Mouse (Mus musculus): ENCODE measurements at regions not wholly inside any gene's neighbourhood (a gene's known extent, or its start where the extent isn't known, plus 50 kb on each side); places are given as distances from the start of the nearest gene placed in this dataset.

DNA sequence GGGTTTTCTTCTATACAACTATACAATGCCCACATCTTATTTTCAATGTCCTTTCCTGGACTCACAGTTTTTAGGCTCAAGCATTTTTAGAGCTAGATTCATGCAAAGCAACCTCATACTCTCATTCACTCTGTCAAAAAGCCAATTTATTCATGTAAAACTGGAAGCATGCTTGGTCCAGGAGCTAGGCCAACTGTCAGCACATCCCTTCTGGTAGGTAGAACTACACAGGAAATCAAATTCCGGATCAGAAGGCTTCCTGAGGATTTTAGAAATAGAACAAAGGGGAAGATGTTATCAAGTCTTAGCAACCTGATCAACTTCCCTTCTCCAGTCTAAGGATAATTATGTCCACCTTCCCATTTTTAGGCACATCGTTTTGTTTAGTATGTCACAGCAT lies 432.4 kb upstream of the Tbl1xr1 start:
- TF ChIP-seq CTCF (IDR thresholded peaks at IDR 0.05; ENCODE audit: low read depth) = no peak
- no peak for TF ChIP-seq EP300 (IDR thresholded peaks at IDR 0.05; ENCODE audit: low read depth)

Data from liver, embryonic 14.5 days (tissue).